Mouse (Mus musculus) megakaryocyte progenitor cell, adult 5-6 weeks (primary cell): ENCODE measurements around the gene Nmt1. TPM values are rescaled to one million over a fixed set of nuclear protein-coding genes. Genes with fewer than 3 reads are reported as not detected.
A peak's percentile ranks its signal among the peaks of the same experiment; 100 is the strongest.

Experiments
- ATAC-seq: replicated peaks from 2 replicates; pipeline ENCODE4 v1.8.0; 2016; ENCODE audit warnings: mild to moderate bottlenecking, moderate TSS enrichment, inconsistent platforms; ENCODE audit not compliant: poor library complexity
- total RNA-seq, 2 experiments: library from RNA; stranded (forward) in 1 of 2; stranded (reverse) in 1 of 2; fragments of 157-497, 149-512 nt in 1 of 2; fragments of 200-1000 nt in 1 of 2; gene quantifications; 2 replicates each; pipeline versions ENCODE4 v1.2.3 to v1.2.4; 2015 to 2017

Nmt1 gene
- total RNA-seq, 2 experiments from 2014 or later = 39.5 to 45.1 TPM

- ATAC-seq = no peak
Observed at GRCm38 (mm10) chr11:103038037-103038436, 10.0 kb downstream of the Nmt1 start.

- ATAC-seq = no peak
Observed at GRCm38 (mm10) chr11:103042828-103043227, 14.8 kb downstream of the Nmt1 start.

- ATAC-seq = no peak
Observed at GRCm38 (mm10) chr11:103043982-103044381, 16.0 kb downstream of the Nmt1 start.

GRCm38 (mm10) chr11:103046286-103046685 is 18.3 kb downstream of the Nmt1 start:
- no peak for ATAC-seq

- ATAC-seq = no peak
Observed at GRCm38 (mm10) chr11:103049611-103050010, 21.6 kb downstream of the Nmt1 start.

- ATAC-seq = no peak
Observed at GRCm38 (mm10) chr11:103050153-103050552, 22.2 kb downstream of the Nmt1 start.

- peak; percentile 66 for ATAC-seq
Observed at GRCm38 (mm10) chr11:103051249-103051691, 23.3 kb downstream of the Nmt1 start.

- no peak for ATAC-seq
Observed at GRCm38 (mm10) chr11:103052078-103052477, 24.1 kb downstream of the Nmt1 start.

GRCm38 (mm10) chr11:103053191-103054076 is 25.4 kb downstream of the Nmt1 start:
- ATAC-seq = no peak

- ATAC-seq = peak; percentile 78
Observed at GRCm38 (mm10) chr11:103054798-103055197, 26.8 kb downstream of the Nmt1 start.

- ATAC-seq = no peak
Observed at GRCm38 (mm10) chr11:103056636-103057035, 28.6 kb downstream of the Nmt1 start.

- ATAC-seq = no peak
Observed at GRCm38 (mm10) chr11:103058499-103059085, 30.6 kb downstream of the Nmt1 start.

GRCm38 (mm10) chr11:103066191-103067050 is 38.4 kb downstream of the Nmt1 start:
- no peak for ATAC-seq

GRCm38 (mm10) chr11:103067051-103067361 is 39.0 kb downstream of the Nmt1 start:
- ATAC-seq = no peak

- no peak; the same call in 1 of the 2 replicates for ATAC-seq
Observed at GRCm38 (mm10) chr11:103067457-103068001, 39.5 kb downstream of the Nmt1 start.

GRCm38 (mm10) chr11:103068272-103068671 is 40.3 kb downstream of the Nmt1 start:
- no peak for ATAC-seq

- no peak for ATAC-seq
Observed at GRCm38 (mm10) chr11:103068884-103069283, 40.9 kb downstream of the Nmt1 start.

GRCm38 (mm10) chr11:103069731-103070130 is 41.7 kb downstream of the Nmt1 start:
- no peak for ATAC-seq

GRCm38 (mm10) chr11:103070322-103070880 is 42.4 kb downstream of the Nmt1 start:
- ATAC-seq = no peak

- ATAC-seq = no peak
Observed at GRCm38 (mm10) chr11:103073671-103074070, 45.7 kb downstream of the Nmt1 start.
